Mouse (Mus musculus) T-helper 17 cell (primary cell): ENCODE measurements around the gene Gadl1.

Source experiments
- in situ Hi-C, 2 experiments: fragments of 300-600 bp; cut with MboI, MseI; formaldehyde crosslinking; loops; 1 replicate in 1 of 2; 2 replicates in 1 of 2; pipeline ENCODE4 v1.15.1; 2025; ENCODE audit warnings: high pct_unique_total_duplicates in 2 of 2

The Gadl1 gene

DNA sequence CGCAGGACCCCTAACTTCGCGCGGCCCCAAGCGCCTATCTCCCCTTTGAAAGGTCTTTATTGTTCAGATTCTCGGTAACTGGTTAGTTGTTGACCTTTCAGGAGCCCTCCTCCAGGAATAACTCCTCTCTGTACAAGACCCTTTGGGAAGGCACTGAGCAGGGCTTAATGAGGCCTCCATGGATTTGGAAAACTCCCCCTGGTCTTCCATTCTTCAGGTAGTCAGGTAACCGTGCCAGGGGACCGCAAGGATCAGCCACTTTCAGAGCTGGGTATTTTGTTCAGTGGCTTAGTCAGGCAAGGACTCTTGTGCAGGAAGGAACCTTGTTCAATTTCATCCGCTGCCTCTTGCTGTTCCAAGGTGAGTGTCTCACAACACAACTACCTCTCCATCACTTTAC, at the start of gene Gadl1:
Gadl1 (plus strand) TSS at position 301 of the 400 bp plus-strand sequence.
- in situ Hi-C loops: no loop called here

DNA sequence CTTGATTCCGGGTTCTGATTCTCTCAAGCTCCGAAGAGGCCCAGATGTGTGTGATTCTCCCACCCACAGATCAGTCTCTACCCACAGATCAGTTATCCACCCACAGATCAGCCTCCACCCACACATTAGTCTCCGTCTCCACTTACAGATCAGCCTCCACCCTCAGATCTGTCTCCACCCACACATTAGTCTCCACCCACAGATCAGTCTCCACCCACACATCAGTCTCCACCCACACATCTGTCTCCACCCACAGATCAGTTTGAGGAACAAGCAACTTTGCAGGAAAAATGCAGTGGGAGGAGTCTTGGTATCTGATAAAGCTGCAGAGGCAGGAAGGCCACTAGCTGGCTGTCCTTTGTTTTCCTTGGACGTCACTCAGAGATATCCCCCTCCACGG, 46.5 kb upstream of the Gadl1 start:
- in situ Hi-C loops: loop anchor here in 1 of 2 experiments (25.0 kb wide), 1 partner anchor 174 kb away; no protein-coding TSS in a partner anchor

DNA sequence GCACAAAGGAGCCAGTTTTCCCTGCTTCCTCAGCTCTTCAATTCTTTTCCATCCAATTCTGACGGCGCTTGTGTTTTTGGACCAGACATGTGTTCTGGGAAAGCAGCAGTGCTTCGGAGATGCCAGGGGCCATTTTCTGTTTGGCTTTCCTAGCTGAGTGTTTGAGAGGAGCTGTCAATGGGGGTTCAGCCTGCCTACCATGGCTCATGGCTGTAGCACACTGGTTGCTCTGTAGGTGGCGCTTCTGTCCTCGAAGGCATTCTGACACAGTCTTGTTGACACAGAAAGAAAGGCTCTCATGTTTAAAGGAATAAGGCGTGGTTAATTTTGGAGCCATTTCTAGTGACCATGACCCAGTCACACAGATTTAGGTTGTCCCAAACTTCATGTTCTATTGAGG, 45.9 kb upstream of the Gadl1 start:
- in situ Hi-C loops: loop anchor here in 1 of 2 experiments (25.0 kb wide), 1 partner anchor 174 kb away; no protein-coding TSS in a partner anchor

DNA sequence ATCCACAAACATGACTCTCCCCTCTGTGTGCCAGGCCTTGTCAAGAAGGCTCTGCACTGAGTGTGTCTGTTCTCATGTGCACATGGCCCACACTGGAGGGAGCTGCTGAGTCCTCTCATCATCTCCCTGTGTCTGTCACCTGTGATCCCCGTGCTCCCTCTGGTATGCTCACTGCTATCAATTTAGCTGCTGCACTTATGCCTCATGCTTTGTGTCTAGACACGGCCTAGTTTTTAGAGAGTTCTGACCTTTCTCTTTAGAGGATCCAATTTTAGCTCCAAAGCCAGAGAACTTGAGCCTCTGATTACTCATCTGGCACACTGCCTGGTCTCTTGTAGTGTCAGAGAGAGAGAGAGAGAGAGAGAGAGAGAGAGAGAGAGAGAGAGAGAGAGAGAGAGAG, 42.0 kb upstream of the Gadl1 start:
- in situ Hi-C loops: loop anchor here in 1 of 2 experiments (25.0 kb wide), 1 partner anchor 170 kb away; no protein-coding TSS in a partner anchor

DNA sequence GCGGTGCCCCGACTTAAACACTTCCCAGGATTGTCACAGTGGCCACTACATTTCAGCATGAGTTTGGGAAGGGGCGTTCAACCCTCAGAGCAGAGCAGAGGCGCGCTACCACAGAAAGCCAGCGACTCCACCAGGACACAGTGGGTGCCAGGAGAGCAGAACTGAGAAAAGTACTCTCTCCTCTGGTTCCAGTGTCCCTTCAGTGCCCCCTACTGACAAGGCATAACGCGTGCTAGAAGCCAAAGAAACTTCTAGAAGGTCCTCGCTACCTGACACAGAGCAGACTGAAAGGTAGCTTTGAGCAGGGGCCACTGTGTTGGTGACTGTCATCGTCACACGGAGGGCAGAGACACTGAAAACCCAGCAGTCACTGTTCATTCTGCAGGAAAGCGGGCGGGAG, 39.1 kb upstream of the Gadl1 start:
- in situ Hi-C loops: loop anchor here (10.0 to 25.0 kb wide), 2 partner anchors 165 to 167 kb away; no protein-coding TSS in a partner anchor

DNA sequence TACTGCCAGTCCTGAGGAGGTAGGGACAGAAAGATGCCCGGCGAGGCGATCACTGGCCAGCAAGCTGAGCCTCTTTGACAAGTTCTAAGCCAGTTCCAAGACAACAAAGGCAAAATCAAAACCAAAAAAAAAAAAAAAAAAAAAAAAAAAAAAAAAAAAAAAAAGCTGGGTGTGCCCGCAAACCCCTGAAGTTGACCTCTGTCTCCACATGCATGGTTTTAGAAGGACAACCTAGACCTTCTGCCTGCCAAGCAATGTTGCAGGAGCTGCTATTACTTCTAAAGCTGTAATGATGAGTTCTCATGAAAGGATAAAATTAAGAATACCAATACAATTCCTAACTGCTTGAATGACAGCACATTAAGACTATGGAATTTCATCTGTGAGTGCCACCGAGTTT, 38.6 kb upstream of the Gadl1 start:
- in situ Hi-C loops: loop anchor here (10.0 to 25.0 kb wide), 2 partner anchors 164 to 167 kb away; no protein-coding TSS in a partner anchor

DNA sequence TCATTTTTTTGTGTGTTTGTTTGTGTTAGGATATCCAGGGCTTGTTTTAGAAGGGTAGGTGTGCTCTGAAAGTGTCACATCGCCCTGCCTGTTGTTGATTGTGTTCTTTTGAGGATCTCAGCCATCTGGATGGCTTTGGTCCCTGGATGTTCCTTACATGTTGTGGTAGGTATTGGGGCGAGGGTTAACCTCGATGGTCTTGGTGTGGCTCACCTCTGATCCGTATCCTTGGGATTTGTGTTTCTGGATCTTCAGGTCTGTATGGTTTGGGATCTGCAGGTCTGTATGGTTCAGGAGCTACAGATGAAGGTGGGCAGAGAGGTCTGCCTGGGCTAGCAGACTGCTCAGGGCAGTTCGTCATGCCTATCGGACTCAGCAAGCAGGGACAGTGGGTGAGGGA, 28.8 kb upstream of the Gadl1 start:
- in situ Hi-C loops: no loop called here

DNA sequence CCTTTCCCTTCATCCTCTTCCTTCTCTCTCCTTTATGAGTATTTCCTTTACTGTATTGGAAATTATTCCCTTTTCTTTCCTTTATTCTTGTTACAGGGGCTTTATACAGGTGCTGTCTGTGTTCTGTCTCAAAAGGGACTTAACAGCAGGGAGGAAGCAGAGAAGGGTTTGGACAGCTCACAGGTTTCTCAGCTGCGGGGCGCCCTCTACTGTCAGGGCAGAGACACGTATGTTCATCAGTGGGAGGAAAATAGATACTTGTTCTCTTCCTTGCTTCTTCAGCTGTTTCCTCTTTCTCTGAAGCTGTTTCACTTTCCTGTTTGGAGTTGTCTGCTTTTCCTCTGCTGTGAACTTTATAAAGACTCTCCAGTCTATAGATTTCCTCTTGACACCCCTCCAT, 28.1 kb upstream of the Gadl1 start:
- in situ Hi-C loops: no loop called here

DNA sequence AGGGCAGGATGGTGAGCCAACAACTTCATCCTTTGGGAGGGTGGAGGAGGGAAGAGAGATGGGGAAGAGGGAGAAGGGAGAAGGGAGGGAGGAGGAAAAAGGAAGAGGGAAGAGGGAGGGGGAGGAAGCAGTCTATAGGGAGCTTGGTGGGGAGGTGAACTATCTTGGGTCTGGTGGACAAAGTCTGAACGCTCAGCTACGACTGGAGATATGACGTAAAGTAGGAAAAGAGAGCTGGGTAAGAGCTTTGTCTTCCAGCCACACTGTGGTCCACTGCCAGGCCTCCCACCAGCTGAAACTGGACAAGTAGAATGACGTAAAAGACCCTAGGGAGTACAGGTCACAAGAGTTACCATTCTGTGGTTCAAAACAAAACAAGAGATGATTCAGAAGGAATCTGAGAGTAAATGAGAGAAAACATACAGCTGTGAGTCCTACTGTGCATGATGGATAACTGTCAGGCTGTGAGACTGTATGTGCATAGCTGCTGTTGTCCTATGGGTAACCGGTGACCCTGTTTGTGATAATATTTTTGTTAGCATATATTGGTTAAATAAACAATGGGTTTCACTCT, 26.5 kb upstream of the Gadl1 start:
- in situ Hi-C loops: no loop called here

DNA sequence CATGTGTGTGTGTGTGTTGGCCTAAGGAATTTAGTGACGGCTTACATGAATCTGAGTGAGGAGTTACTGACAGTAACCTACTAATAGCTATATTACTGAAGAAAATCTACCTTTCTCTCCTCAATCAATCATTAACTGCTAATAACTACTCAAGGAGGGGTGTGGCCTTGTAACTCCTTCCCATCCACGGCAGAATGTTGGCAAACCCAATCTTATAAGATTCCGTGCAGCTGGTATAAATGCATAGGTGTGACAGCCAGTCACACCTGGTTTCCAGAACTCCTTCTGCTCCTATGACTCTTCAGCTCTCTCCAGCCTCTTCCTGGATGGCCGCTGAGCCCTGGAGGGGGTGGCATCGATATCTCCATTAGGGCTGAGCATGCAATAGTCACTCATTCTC, 25.8 kb upstream of the Gadl1 start:
- in situ Hi-C loops: no loop called here

DNA sequence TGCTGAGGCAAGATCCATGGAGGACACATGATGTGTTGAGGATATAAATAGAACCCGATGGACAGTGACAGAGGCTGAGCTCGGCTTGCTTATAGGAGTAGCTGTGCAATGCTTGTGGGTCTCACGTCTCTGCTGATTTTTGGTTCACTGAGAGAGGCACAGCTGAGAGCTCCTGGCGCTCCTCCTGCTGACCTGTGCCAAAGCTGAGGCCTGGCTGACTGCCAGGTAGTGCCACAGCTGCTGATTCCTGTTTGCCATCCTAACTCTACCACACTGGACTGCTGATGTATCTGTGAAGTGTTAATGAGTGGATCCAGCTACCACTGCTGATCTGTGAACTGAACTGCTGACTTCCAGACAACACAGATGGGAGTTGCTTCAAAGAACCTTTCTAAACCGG, 21.7 kb upstream of the Gadl1 start:
- in situ Hi-C loops: no loop called here

DNA sequence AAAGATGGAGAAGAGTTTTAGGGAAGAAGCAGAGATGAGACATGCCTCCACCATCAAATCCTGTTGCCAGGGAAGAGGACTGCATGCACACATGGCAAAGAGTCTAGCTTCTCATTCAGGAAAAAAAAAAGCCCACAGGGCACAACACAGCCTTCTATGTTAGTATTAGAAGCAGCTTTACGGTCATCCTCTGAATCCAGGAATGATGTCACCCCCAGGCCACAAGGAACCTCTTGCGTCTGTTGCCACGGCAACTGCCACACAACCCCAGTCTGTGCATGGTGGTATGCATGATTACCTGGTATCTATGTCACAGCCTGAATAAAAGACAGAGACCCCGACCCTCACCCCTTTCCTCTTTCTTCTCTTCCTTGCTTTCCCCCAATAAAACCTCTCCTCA, 16.1 kb upstream of the Gadl1 start:
- in situ Hi-C loops: loop anchor here in 1 of 2 experiments (10.0 kb wide), 1 partner anchor 1692 kb away; no protein-coding TSS in a partner anchor

DNA sequence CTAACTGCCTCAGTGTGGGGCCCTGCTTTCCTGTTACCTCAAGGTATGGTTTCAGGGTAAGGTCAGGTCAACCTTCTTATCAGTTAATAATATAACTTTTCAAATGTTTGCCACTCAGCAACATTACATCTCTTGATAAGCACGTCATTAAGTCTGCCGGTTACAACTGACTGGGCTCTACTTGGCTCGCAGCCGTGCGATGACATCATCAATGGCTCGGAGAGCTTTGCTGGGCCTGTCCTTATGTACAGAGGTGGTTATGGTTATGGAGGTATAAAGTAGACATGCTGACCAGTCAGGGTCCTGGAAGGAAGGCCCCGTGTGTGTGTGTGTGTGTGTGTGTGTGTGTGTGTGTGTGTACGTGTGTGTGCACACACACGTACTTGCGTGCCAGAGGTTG, 15.3 kb upstream of the Gadl1 start:
- in situ Hi-C loops: loop anchor here in 1 of 2 experiments (10.0 kb wide), 1 partner anchor 1691 kb away; no protein-coding TSS in a partner anchor

DNA sequence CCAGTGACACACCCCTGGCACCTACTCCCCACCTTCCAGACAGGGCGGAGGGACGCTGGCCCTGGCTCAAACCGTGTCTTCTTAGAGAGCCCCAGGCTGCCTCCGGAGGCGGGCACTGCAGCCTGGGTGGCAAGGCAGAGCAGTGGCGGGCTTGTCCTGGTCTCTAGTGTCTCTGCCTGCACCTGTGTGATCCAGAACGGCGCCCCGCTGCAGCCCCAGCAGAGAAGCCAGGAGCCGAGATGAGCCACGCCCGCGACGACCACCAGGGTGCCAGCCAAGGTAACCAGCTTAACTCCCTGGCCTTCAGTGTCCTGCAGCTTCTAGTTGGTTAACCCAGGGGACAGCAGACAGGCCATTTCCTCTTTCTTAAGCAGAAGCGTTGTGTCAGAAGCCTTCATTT, 930 bp upstream of the Gadl1 start:
- in situ Hi-C loops: no loop called here

DNA sequence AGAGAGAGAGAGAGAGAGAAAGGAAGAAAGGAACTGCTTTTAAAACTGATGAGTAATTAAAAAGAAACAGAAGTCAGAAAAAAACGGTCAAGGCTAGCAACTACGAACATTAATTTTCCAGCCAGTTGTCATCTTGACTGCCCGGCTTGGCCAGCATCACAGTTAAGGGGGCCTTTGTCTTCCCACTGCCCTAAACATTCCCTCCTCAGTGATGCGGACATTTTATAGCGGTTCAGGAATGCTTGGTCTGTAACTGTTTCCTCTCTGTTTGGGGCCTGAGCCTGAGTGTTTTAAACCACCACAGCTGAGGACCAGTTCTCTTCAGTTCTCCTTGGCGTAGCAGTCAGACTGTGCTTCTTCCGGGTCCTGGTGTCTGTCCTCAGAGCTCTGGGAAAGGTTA, 4.8 kb downstream of the Gadl1 start:
- in situ Hi-C loops: no loop called here

DNA sequence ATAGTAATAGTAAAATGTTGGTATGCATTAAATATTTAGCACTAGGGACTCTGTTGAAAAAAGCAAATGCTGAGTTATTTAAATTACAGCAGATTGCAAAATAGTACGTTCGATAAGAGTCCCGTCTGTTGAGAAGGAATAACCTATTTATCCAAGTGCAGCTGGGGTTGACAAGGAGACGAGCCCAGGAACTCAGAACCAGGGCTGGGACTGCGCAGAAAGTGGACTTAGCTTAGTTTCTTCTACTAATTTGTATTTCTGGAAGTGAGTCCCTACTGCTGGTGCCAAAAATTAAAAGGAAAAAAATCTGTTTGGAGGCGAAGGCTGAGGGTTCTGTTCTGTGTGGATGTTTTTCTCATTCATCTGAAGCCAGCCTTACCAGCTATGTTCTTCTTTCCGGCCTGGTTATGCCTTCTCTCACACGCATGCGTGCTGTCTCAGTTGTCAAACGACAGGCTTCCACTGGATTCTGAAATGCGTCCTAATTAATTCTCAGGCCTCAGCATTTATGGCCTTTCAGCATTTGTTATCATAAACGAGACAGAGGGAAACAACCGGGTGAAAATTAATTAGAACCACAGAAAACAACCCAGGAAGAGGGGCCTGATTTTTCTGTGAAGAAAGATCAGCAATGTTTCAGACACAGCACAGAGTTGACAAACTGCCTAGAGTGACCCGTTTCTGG, 6.5 kb downstream of the Gadl1 start:
- in situ Hi-C loops: no loop called here

DNA sequence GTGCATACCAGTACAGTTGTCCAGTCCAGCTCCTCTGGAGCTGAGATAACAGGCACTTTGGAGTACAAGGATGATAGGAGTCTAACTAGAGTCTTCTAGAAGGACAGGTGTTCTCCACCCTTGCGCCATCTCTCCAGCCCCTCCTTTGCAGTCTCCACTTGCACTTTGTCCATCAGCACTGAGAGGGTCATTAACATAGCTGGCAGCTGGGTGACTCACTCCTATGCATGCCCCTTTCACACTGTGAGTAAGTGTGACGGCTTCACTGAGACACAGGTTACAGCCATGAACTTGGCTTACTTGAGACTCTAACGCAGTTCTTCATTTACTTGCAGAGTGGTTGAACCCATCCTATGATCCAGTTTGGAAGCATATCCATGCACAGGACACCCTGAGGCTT, 10.5 kb downstream of the Gadl1 start:
- in situ Hi-C loops: no loop called here

DNA sequence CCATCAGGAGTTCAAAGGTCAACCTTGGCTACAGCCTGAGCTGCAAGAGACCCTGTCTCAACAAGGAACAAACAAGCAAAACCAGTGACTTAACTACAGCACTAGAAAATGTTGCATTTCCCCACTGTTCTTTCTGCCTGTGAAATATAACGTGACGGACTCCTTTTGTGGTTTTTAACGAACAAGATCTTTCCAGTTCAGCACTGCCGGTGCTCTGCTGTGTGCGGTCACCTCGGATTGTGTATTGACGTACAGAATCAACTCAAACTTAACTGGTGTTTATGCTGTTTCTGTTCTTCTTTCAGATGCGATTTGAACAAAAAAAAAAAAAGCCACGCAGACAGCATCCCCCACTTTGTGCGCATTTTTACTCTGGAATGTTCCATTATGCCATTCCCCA, 13.4 kb downstream of the Gadl1 start:
- in situ Hi-C loops: no loop called here

DNA sequence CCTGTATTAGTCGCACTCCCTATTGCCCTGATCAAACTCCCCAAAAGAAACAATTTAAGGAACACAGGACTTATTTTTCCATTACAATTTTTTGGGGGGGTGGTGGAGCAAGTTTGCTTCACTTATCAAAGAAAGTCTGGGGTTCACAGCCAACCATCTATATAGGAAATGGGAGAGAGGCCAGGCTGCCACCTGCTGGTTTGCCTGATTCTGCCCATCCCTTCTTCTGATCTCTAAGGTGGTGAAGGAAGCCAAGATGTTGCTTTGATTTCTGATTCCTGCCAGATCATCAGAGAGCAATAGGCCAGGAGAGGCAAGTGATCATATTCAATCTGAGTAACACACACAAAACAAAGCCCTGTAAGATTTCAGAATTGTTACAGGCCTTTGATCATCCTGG, 14.8 kb downstream of the Gadl1 start:
- in situ Hi-C loops: no loop called here

DNA sequence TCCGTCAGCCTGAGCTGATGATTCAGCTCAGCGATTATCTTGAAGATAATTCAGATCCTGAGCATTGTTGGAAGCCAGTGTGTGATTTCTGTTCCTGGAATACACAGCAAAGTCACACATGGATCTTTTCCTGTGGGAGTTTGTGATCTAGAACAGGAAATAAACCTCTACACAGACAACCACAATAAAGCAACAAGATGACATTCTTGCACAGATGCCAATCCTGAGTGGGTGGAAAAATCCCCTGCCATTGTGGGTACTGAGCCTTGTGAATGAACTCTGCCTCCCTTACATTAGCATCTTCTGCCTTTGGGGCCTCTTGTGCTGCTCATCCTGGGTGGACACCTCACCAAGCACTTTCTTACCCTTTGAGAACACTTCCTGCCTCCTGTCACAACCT, 22.5 kb downstream of the Gadl1 start:
- in situ Hi-C loops: no loop called here

DNA sequence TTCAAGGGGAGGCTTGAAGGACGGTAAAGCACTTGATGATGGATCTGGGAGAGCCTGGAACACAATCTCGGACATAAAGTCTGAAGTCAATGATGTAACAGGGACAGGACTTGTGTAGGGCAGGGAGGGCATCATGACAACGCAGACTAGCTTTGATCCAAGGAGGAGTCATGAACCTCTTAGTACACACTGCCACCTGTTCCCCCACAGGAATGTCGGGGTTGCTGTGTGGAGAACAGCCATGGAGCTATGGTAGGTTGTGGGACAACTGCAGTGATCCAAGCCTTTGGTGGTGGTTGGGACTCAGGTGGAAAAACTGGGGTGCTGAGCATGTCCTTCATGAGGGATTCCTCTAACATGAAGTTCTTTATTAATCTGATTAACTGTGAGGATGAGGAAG, 23.5 kb downstream of the Gadl1 start:
- in situ Hi-C loops: no loop called here

DNA sequence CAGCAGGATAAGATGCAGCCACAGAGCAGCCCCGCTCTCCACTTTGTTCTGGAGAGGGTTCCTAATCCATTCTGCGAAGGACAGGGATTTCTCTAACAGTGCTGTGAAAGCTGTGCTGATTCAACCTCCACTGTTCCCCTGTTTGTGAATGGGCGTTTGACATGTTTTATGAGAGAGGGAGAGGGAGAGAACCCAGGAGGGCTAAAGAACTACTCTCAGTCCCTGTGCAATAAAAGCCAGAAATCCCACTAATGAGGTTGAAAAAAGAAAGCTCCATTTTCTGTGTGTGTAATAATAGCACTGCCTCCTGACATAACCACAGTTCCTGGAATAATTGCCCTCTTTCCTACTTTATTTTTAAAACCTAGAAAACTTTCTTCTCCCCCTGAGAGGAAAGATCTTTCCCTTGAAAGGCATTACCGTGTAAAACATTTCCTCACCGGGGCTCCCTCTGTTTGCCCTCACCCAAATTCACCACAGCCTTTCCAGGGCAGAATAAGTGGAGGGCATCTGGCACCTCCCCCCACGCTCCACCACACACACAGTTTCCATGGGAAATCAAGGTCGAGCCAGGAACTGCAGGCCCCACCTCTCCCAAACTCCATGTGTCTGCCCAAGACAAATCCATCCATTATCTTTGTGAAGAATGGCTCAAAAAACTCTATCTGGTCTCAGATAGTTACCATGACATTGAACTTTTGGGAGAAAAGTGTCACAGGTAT, 24.1 kb downstream of the Gadl1 start:
- in situ Hi-C loops: no loop called here

DNA sequence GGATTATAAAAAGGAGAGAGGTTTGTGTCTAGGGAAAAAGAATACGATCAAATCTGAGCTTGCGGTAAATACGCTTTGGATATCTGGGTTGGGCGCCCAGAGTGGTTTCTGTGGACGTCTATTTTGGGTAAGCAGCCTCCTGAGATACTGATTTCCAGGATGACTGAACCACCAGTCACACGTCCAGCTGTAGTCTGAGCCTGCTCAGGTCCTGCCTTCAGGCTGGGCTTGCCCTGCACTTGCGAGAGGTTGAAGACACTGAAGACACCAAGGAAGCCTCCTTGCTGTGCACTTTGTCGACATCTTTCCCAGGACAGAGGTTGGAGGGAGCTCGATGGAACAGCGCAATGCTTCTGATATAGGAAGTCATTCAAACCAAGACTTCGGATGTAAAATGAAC, 25.0 kb downstream of the Gadl1 start:
- in situ Hi-C loops: no loop called here
